Mouse (Mus musculus) forebrain, embryonic 14.5 days (tissue): ENCODE measurements at regions not wholly inside any gene's neighbourhood (a gene's known extent, or its start where the extent isn't known, plus 50 kb on each side); places are given as distances from the start of the nearest gene placed in this dataset.
A peak's percentile ranks its signal among the peaks of the same experiment; 100 is the strongest.

ENCODE experiments used
- ATAC-seq: fragments of 200-750 bp; cut with Nextera tagmentation; 2 replicates; pipeline ENCODE4 v1.8.0; 2017; ENCODE audit warnings: mild to moderate bottlenecking, moderate library complexity
- DNase-seq: peaks from one replicate; pipeline ENCODE4 v3.0.0-alpha.2; 2015; ENCODE audit warnings: low spot score
- H3K27ac ChIP-seq: fragments of 300-500 bp; sonication (generic); 2 replicates; pipeline ENCODE4 v1.5.1; 2014; ENCODE audit warnings: low read depth, mild to moderate bottlenecking, control low read depth, low read length, moderate library complexity
- H3K27me3 ChIP-seq: fragments of 300-500 bp; sonication (generic); replicated peaks from 2 replicates; pipeline ENCODE4 v1.6.1; 2014; ENCODE audit warnings: low read length, control low read depth, mixed read lengths; ENCODE audit not compliant: control insufficient read depth, insufficient read depth
- H3K36me3 ChIP-seq: fragments of 300-500 bp; sonication (generic); 2 replicates; pipeline ENCODE4 v1.6.1; 2014; ENCODE audit warnings: low read length, control low read depth; ENCODE audit not compliant: control insufficient read depth, insufficient read depth
- H3K4me1 ChIP-seq: fragments of 300-500 bp; sonication (generic); 2 replicates; pipeline ENCODE4 v1.6.1; 2014; ENCODE audit warnings: antibody characterized with exemption, low read length, control low read depth; ENCODE audit not compliant: control insufficient read depth, insufficient read depth
- H3K4me2 ChIP-seq: fragments of 300-500 bp; sonication (generic); 2 replicates; pipeline ENCODE4 v1.6.1; 2014; ENCODE audit warnings: mild to moderate bottlenecking, control low read depth, low read length
- H3K4me3 ChIP-seq: fragments of 300-500 bp; sonication (generic); 2 replicates; pipeline ENCODE4 v1.5.1; 2014; ENCODE audit warnings: low read depth, low read length, control low read depth
- H3K9ac ChIP-seq: fragments of 300-500 bp; sonication (generic); 2 replicates; pipeline ENCODE4 v1.6.1; 2014; ENCODE audit warnings: mild to moderate bottlenecking, low read length, control low read depth, moderate library complexity
- H3K9me3 ChIP-seq: fragments of 300-500 bp; sonication (generic); replicated peaks from 2 replicates; pipeline ENCODE4 v1.6.1; 2016; ENCODE audit warnings: low read length, control low read depth, mixed read lengths; ENCODE audit not compliant: control insufficient read depth
- WGBS: fragments of 180-500 bp; shearing (Covaris S2); extraction: QIAGEN DNeasy Blood & Tissue Kit; methylation state at CpG from one replicate; pipeline ENCODE4 v1.1.7; 2014; 5-methylcytosine and 5-hydroxymethylcytosine counted together

DNA sequence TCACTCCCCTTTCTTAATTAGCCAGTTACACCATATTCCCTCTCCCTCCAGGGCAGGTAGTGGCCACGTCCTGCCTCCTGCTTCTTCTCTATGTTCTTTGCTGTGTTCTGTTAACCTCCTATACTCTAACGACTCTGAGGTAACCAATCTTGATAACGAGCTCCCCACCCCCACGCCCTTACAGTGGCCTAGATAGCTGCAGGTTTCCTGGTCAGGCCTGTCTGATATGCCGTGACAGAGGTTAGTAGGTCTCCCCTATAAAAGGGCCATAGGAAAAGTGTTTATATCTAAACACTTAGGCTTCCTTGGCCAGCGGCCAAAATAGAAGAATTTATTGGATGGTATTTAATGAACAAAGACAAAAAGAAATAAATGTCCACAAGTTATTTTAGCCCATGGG is 296.3 kb upstream of the Gadl1 start:
- no peak for ATAC-seq

GRCm38 (mm10) chr9:115614007-115614406 is 295.2 kb upstream of the Gadl1 start:
- Histone ChIP-seq H3K9ac (no peak overlapping the region), H3K9me3 (no peaks in the 10 kb centered on the region), H3K27me3 (no peaks in the 10 kb centered on the region), H3K4me2 (no peak overlapping the region), H3K27ac (no peak overlapping the region), H3K4me3 (no peak overlapping the region), H3K4me1 (no peaks in the 10 kb centered on the region), H3K36me3 (no peaks in the 10 kb centered on the region)
- 68% methylated on average over 2 of the region's 2 CpGs for WGBS
- ATAC-seq (0 out of 2 replicates have a peak, but pooled peaks have one; percentile 42), DNase-seq (peak; percentile 44)

More for the DNA sequence above, 296.3 kb upstream of the Gadl1 start:
- DNase-seq, result no peak
- Histone ChIP-seq H3K9ac (no peak overlapping the region), H3K27ac (no peak overlapping the region), H3K27me3 (no peaks in the 10 kb centered on the region), H3K9me3 (no peaks in the 10 kb centered on the region), H3K4me1 (no peaks in the 10 kb centered on the region), H3K4me3 (no peak overlapping the region), H3K36me3 (no peaks in the 10 kb centered on the region), H3K4me2 (no peak overlapping the region)
- WGBS, result 58% methylated on average over 6 of the region's 6 CpGs

- Histone ChIP-seq H3K4me1 (no peaks in the 10 kb centered on the region), H3K4me3 (no peak overlapping the region), H3K27ac (no peak overlapping the region), H3K36me3 (no peaks in the 10 kb centered on the region), H3K9me3 (no peaks in the 10 kb centered on the region), H3K27me3 (no peaks in the 10 kb centered on the region), H3K4me2 (no peak overlapping the region), H3K9ac (no peak overlapping the region)
- DNase-seq (no peak), ATAC-seq (no peak)
- 86% methylated on average over 6 of the region's 6 CpGs for WGBS
These were observed 291.3 kb upstream of the Gadl1 start for GRCm38 (mm10) chr9:115617909-115618308.

GRCm38 (mm10) chr9:115623948-115624347 is 285.3 kb upstream of the Gadl1 start:
- 70% methylated on average over 5 of the region's 5 CpGs for WGBS
- no peak overlapping the region for H3K27ac ChIP-seq
- DNase-seq (no peak), ATAC-seq (no peak)
- no peaks in the 10 kb centered on the region for H3K27me3 ChIP-seq
- no peaks in the 10 kb centered on the region for H3K4me1 ChIP-seq
- H3K36me3 ChIP-seq, result no peaks in the 10 kb centered on the region
- no peak overlapping the region for H3K9ac ChIP-seq
- no peaks in the 10 kb centered on the region for H3K9me3 ChIP-seq
- H3K4me3 ChIP-seq, result no peak overlapping the region
- no peak overlapping the region for H3K4me2 ChIP-seq

- Histone ChIP-seq H3K9me3 (no peaks in the 10 kb centered on the region), H3K36me3 (no peaks in the 10 kb centered on the region), H3K9ac (no peak overlapping the region), H3K4me2 (no peak overlapping the region), H3K4me1 (no peaks in the 10 kb centered on the region), H3K27ac (no peak overlapping the region), H3K4me3 (no peak overlapping the region), H3K27me3 (no peaks in the 10 kb centered on the region)
- WGBS, result 85% methylated on average over 15 of the region's 15 CpGs
- no peak for DNase-seq
- no peak for ATAC-seq
These were observed 284.3 kb upstream of the Gadl1 start for GRCm38 (mm10) chr9:115624721-115625496.

DNA sequence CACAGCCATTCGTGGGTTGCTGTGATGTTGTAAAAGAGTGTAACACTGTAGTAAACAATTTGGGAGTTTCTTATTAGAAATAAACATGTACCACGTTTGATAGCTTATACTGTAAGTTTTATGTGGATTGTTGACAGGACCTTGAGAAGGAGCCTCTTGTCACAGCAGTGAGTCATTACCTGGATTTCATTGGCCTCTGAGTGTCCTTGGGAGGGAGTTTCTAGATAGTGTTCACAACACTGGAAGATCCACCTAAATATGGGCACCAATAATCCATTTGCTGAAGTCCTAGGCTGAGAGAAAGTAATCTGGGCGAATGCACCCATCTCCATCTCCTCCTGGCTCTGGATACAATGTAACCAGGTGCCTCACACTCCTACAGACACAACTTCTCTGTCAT is 281.7 kb upstream of the Gadl1 start:
- DNase-seq (no peak), ATAC-seq (no peak)
- H3K9me3 ChIP-seq, result no peaks in the 10 kb centered on the region
- H3K9ac ChIP-seq, result no peak overlapping the region
- H3K4me3 ChIP-seq, result no peak overlapping the region
- H3K36me3 ChIP-seq, result no peaks in the 10 kb centered on the region
- H3K27ac ChIP-seq, result no peak overlapping the region
- no peak overlapping the region for H3K4me2 ChIP-seq
- 86% methylated on average over 3 of the region's 3 CpGs for WGBS
- no peaks in the 10 kb centered on the region for H3K27me3 ChIP-seq
- no peaks in the 10 kb centered on the region for H3K4me1 ChIP-seq

GRCm38 (mm10) chr9:115637114-115637513 is 272.1 kb upstream of the Gadl1 start:
- no peaks in the 10 kb centered on the region for H3K9me3 ChIP-seq
- H3K4me3 ChIP-seq, result no peak overlapping the region
- H3K27ac ChIP-seq, result no peak overlapping the region
- DNase-seq (no peak), ATAC-seq (no peak)
- no peak overlapping the region for H3K4me2 ChIP-seq
- H3K9ac ChIP-seq, result no peak overlapping the region
- no peaks in the 10 kb centered on the region for H3K27me3 ChIP-seq
- no peaks in the 10 kb centered on the region for H3K36me3 ChIP-seq
- no peaks in the 10 kb centered on the region for H3K4me1 ChIP-seq
- WGBS, result 82% methylated on average over 6 of the region's 6 CpGs

- no peaks in the 10 kb centered on the region for H3K4me1 ChIP-seq
- no peaks in the 10 kb centered on the region for H3K9me3 ChIP-seq
- ATAC-seq, result no peak
- no peak overlapping the region for H3K4me3 ChIP-seq
- H3K4me2 ChIP-seq, result no peak overlapping the region
- no peaks in the 10 kb centered on the region for H3K27me3 ChIP-seq
- H3K9ac ChIP-seq, result no peak overlapping the region
- DNase-seq, result no peak
- H3K36me3 ChIP-seq, result no peaks in the 10 kb centered on the region
- H3K27ac ChIP-seq, result no peak overlapping the region
- WGBS, result 94% methylated on average over 2 of the region's 2 CpGs
These were observed 268.5 kb upstream of the Gadl1 start for GRCm38 (mm10) chr9:115640781-115641180.

DNA sequence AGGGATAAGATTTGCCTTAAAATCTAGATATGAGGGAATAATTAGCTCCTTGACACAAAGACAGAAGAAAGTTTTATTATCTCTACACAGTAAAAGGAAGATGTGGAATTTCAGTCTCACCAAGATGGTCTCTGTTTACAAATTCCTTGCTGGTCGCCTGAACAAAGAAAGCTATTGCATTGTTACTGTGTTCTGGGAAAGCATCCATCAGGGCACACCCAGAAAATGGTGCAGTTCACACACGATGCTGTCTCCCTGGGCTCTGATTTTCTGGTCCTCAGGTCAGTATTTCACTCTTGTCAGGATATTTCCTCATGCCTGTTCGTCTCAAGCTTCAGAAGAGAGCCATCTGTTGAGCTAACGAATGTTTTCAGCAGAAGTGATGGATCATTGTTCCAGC is 267.2 kb upstream of the Gadl1 start:
- Histone ChIP-seq H3K9ac (no peak overlapping the region), H3K9me3 (no peaks in the 10 kb centered on the region), H3K4me1 (no peaks in the 10 kb centered on the region), H3K4me2 (no peak overlapping the region), H3K36me3 (no peaks in the 10 kb centered on the region), H3K27ac (no peak overlapping the region), H3K27me3 (no peaks in the 10 kb centered on the region), H3K4me3 (no peak overlapping the region)
- DNase-seq (no peak), ATAC-seq (no peak)
- WGBS, result 51% methylated on average over 4 of the region's 4 CpGs
